Mouse (Mus musculus): ENCODE measurements around the gene Ptpn11.

Ptpn11 gene

DNA sequence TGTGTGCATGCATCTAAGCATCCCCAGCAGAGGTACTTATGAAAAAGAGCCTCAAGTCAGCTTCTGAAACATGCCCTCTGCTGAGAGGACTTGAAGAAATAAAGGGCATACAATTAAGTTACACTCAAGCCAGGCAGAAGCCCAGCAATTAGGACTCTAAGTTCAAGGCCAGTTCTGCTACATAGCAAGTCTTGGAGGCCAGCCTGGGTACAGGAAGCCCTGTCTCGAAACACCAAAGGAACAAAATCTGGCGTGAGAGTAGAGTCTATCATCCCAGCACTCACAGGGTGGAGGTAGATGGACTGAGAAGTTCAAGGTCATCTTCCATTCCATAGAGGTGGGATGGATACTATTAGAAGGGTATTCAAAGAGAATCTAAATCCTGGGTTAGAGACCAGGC lies 6.8 kb downstream of the Ptpn11 start:
- no peak for DNase-seq (ENCODE audit: low read depth, low spot score)

DNA sequence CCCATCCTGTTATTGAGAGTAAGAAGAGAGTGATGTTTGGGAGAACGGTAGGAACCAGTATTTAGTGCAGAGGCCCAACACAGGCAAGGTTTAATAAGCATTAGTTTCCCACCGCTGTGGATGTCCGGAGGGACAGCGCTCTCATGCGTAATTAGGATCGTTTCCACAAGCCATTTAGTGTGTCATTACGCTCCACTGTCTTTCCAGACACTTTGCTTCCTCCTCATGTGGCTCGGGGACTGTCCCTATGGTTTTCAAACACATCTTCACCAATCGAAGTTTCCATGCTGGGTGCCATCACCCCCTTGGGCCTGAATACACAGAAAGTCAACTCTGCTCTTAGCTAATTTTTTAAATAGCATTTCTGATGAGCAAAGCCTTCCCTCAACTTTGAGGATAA lies 7.9 kb downstream of the Ptpn11 start:
- peak; percentile 46 for DNase-seq (ENCODE audit: low read depth, low spot score)

DNA sequence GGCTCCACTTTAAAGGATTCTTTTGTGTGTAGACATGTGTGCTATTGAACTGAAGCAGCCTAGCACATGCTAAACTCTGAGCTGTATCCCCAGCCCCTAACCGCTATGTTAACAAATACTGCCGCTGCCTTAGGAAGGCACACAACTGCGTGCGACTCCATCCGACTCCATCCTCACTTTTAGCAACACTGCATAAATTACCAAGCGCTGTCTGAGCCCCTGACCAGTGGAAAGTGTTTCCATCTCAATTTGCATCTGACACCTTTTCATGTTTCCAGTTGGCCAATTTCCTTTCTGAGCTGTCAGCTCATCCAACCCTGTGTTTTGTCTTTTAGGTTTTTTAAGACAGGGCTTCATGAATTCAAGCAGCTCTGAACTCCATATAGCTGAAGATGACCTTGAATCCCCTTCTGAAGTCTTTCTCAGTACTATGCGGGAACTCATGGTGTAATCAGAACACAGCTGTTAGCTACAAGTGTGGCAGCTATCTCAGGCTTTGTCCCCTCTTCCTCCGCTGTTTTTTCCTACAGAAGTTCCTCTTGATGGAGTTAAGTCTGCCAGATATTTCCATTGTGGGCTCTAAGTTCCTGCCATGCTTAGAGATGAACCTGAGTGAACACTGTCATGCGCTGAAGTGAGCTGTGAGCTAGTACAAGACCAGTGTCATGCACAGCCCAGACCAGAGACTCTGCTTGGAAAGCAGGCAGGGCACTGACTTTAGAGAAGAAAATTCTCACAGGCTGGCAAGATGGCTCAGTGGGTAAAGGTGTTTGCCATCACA lies 11.9 kb downstream of the Ptpn11 start:
- peak; percentile 66 for DNase-seq (ENCODE audit: low read depth, low spot score)

DNA sequence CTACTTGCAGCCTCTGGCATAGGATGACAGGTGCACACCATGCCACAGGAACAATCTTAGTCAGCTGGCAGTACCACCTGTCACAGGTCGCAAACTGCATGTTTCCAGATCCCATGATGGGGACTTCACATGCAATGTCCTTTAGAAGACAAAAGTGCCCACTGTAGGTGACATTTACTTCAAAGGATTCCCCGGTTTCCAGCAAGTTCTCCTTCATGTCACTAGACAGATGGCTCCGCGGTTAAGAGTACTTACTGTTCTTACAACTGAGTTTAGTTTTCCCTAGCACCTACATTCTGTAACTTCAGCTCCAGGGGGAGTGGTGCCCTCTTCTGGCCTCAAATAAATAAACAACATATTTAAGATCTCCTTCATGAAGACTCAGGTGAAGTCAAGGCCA lies 18.4 kb downstream of the Ptpn11 start:
- DNase-seq (ENCODE audit: low read depth, low spot score): peak; percentile 62

DNA sequence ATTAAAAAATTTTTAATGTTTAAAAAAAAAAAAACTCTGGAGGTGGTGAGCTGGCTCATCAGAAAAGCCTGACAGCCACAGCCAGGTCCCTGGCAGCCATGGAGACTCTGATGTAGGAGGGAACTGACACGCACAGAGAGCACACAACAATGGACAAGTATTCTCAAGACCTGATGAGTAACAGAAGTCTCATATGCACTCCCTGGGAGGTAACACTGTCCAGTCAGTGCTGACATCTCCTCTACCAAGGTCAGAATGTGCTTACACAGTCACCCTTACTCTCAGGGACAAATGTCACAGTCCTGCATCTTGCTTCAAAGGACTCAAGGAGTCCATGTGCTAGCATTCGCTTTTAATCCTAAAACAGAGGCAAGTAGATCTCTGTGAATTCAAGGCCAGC lies 21.6 kb downstream of the Ptpn11 start:
- no peak for DNase-seq (ENCODE audit: low read depth, low spot score)

DNA sequence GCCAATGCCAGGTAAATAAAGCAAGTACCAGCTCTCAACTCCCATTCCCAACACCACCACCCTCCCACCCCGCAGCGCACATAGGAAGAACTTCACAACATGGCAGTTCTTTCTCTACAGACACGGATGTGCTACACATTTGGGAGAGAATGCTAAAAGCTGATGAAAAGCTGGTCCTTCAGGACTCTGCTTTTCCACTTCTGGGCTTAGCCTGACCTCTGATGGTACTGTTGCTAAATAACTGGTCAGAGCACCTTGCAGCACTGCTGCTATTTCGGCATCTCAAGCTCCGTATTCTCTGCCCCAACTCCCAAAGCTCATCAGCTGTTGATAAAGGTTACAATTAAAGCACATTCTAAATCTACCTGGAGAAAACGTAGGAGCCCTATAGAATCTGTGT lies 24.3 kb downstream of the Ptpn11 start:
- DNase-seq (ENCODE audit: low read depth, low spot score): no peak

DNA sequence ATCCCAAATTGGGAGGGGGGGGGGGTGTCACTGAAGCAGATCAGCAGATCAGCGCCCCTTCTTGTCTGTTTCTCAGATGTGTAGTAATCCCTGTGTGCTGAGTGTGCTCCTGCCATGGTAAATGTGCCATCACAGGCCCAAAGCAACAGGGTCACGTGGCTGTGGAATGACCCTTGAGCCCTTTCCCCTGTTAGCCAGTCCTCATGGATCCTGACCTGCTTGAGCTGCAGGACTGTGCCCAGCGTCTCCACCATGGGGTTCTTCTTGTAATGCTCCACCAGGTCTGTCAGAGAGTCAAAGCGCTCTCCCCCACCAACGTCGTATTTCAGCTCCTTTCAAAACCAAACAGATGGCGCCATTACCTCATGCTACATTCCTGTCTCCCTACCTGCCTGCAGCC lies 28.3 kb downstream of the Ptpn11 start:
- DNase-seq (ENCODE audit: low read depth, low spot score): no peak

DNA sequence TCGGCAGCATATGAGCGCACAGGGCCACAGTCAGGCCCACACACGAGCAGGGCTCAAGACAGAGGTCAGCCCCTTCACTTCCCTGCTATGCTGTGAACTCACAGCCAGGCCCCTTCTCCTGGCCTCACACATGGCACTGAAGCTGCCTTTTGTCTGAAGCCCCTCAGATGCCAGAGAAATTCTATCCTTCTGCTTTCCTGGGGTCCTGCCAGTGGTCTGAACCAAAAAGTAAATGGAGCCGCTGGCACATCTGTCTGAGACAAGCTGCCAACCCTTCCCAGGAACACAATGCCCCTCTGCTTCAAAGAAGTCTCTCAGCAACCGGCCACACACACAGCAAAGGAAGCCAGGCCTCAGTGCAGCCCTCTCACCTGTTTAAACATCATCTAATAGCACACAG lies 28.9 kb downstream of the Ptpn11 start:
- DNase-seq (ENCODE audit: low read depth, low spot score): no peak

DNA sequence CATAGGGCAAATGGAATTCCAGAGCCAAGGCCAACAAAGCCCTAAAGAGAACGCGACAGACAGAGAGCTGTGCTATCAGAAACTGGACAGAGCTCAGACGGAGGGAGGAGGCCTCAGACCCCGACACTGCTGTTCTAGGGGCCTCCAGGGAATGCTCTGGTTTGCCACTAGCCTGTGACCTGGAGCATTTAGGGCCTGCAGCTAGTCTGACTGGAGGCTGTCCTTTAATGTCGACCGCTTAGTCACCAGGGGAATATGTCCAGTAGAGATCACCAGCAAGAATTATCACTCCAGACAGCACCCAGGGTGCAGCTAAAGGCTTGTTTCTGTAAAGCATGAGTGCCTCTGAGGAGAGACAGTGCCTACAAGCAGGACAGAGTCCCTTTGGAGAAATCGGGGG lies 32.2 kb downstream of the Ptpn11 start:
- DNase-seq (ENCODE audit: low read depth, low spot score): no peak

DNA sequence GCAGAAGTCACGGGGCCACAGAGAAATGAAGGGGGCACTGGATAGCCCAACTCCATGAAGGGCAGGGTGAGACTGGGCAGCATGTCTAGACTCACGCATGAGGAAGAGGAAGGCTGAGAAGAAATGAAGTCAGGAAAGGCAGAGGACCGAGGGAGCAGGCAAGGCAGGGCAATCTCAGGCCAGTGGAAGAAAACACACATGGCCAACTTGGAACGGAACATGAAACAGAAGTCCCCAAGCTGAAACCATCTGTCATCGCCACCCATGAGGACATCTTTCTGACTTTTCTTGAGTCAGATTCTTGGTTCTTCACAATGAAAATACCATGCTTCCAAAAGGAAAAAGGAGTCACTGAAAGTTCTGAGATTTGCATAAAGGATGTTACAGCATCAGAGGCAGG lies 33.7 kb downstream of the Ptpn11 start:
- DNase-seq (ENCODE audit: low read depth, low spot score): no peak

DNA sequence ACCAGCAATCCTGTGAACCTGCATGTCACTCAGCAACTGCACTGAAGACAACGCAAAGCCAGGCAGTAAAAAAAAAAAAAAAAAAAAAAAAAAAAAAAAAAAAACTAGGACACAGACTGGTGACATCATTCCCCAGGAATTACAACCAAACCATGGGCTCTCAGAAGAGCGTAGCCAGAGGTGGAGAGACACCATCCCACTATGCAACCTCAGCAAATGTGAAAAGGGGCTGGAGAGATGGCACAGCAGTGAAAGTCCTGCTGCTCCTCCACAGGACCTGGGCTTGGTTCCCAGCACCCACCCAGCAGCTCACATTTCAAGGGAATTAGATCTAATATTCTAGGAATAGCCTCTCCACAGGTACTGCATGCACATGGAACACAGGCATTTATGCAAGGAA lies 34.2 kb downstream of the Ptpn11 start:
- DNase-seq (ENCODE audit: low read depth, low spot score): no peak

DNA sequence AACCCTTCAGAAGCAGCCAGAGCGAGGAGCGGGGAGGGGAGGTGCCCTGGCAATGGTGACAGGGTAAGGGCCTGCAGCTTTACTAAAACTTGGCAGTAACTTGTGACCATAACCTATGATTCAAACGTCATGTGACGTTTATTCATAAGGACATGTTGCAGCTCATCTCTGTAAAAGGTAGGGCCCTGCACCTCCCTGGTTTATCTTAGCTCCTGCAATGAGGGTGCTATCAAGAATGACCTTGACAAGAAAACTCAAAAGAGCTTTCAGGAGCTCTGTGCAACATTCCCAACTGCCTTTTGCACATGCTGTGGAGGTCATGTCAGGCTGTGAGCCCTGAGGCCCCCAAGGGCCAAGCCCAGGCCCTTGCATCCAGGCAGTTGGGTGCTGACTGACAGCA lies 35.1 kb downstream of the Ptpn11 start:
- no peak for DNase-seq (ENCODE audit: low read depth, low spot score)

DNA sequence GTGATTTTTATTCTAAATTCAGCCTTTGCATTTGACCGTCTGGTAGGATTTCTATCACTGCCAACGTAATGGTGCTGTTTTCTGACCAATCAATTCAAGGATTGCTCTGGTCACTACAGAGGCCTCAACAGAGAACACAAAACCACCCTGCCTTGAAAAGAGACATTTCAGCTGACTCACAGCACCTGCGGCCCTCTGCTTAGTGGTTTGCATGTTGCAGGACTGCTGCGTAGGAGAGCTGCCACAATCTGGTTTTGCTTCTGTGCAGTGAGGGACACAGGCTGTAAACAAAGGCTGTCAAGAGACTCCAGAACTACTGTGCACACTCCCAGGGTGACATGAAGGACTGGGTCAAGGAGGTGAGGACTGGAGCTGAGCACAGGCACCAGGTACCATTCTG lies 40.5 kb downstream of the Ptpn11 start:
- no peak for DNase-seq (ENCODE audit: low read depth, low spot score)

DNA sequence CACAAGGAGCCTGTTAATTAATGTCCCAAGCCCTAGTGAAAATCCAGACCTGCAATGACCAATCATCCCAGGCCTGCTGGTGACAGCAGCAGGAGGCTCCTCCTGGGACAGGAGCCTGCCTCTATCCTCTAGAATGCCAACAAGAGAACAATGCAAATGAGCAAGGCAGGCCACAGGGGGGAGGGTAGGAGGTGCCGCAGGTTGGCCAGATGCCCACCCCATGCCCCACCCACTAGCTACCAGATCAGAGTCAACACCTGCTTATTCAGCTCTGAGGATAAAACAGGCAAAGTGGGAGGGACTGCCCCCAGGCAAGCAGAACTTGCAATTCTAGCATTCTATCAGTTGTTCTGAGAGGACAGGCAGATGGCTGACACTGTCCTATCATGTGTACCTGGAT lies 42.0 kb downstream of the Ptpn11 start:
- DNase-seq (ENCODE audit: low read depth, low spot score): peak; percentile 57

DNA sequence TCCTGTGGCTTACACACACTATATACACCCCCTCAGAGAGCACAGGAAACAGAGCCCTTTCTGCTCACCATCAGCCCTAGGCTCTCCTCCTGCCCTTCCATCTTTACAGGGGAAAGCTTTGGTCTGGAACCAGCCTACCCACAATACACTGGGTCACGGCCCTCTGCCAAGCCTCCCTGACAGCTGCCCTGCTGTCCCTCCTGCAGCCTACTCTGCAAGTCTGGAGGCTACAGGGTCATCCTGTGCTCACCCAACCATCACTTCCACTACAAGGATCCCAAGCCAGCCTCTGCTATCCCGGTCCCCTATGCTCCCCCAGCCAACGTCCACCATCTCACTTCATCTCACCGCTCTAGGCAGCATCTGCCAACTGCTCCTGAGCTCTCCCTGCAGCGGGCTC lies 44.9 kb downstream of the Ptpn11 start:
- DNase-seq (ENCODE audit: low read depth, low spot score): no peak

DNA sequence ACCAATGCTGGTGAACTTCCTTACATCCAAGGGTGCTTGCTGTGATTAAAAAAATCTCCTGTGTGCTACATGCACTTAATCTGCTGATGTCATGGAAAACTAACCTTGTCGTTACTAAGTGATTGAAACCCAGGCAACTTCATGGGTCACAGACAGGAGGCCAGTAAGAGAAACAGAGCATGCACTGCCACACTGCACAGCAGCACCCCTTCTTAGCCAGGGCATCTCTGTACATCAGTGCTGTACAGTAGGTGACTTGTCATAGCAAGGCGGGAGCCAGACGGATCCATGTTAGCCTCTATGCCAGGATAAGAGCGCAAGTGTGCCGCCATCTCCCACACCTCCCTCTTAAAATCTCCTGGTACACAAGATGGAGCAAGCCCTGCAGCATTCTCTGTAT lies 45.6 kb downstream of the Ptpn11 start:
- DNase-seq (ENCODE audit: low read depth, low spot score): no peak

DNA sequence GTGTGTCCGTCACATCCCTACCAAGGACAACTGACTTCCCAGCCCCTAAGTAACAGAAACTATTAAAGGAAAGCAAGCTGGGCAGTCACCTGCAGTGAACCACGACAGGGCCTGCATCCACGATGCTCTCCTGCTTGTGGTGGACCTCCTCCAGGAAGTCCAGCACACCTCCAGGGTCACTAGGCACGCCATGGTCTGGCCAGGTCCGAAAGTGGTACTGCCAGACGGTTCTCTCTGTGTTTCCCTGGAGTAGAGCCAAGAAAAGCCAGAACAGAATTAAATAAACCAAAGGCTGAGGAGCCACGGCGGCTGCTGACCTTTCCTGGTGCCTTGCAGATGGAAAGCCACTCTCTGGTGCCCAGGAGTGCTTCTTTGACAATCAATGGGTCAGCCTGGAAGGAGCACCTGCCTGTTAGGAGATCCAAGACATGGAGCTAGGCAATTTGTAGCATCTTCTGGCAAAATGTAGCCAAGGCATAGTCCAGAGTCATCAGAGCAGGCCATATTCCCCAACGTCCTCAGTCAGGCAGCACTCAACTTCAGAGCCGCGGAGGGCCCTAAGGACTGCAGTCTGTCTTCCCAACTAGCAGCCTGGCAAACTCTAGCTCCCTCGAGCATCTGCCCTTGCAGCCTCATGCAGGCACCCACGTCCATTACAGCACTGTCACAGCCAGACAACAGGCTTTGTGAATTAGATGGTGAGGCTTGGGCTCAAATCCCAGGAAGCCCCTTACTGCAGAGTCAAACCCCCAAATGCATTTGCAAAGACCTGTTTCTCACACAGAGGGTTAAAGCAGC lies 46.6 kb downstream of the Ptpn11 start:
- DNase-seq (ENCODE audit: low read depth, low spot score): no peak

DNA sequence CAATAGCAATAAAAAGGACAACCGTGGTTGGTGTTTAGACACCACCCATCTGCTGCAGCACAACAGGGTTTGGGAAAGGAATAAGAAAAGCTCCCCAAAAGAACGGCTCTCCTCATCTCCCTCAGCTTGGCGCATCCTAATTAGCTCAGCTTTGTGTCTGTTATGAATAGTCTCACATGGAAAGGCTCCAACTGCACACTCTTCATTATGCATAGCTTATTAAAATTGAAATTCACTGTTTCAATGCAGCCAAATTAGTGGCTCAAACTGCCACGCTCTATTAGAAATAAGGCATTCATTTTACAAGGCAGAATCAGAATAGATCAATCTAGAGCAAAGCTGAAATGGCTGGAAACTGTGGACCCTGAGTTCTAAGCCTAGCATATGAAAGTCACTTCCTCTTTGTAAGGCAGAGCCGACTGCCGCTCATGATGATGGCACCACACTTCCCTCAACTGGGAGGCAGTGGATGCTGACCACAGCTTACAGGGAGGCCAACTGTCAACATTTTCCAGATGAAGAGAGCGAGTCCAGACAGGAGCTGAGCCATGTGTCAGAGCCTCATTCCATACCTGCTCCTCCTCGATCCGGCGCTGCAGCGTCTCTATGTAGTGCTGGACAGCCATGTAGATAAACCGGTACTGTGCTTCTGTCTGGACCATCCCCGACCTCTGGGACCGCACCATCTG lies 48.6 kb downstream of the Ptpn11 start:
- DNase-seq (ENCODE audit: low read depth, low spot score): no peak

DNA sequence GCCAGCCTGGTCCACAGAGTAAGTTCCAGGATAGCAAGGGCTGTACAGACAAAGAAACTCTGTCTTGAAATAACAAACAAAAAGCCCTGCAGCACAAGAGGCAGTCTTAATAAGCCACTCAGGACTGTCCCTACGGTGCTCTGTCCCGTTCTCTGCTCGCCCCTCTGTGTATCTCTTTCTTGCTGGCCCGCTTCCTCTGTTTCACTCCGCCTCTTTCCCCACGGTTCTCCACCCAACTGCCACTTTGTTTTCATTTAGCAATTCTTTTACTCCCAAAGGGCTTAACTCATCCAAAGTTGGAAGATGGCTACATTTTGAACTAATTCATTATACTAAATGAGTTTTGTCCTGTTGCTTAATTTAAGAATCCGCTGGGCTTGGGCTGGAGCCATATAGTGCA lies 50.9 kb downstream of the Ptpn11 start:
- DNase-seq (ENCODE audit: low read depth, low spot score): no peak

DNA sequence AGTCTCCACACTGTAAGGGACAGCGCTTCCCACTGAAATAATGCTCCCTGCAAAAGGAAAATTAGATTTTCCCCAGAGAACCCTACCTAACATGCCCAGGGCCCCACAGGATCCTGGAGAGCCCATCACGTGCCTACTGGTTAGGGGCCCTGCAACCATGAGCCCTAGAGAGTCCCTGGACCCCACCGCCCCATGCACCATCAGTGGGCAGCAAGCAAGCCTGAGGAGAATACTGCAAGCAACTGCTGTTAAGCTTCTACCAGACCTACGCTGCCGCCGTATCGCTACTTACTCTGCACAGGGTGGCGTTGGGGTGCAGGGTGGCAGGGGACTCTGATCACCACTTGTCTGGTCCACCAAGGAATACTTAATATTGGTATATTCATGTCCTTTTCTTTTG lies 54.1 kb downstream of the Ptpn11 start:
- no peak for DNase-seq (ENCODE audit: low read depth, low spot score)

DNA sequence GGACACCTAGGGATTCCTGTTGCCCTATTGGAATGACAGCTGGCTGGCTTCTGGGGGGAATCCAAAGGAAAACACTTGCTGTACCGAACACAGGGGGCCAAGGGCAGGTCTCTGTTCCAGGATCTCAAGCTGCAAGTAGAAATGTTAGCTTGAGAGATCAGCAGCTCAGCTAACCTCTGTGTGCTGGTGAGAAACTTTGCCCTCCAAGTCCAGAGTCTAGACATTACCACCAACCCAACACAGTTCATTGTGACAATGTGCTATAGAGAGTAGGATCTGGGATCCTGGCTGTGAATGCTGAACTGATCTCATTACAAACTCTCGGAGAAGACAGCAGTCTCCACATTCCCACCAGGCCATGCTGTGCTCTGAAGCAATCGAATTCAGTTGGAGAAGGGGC lies 59.4 kb downstream of the Ptpn11 start:
- DNase-seq (ENCODE audit: low read depth, low spot score): no peak

DNA sequence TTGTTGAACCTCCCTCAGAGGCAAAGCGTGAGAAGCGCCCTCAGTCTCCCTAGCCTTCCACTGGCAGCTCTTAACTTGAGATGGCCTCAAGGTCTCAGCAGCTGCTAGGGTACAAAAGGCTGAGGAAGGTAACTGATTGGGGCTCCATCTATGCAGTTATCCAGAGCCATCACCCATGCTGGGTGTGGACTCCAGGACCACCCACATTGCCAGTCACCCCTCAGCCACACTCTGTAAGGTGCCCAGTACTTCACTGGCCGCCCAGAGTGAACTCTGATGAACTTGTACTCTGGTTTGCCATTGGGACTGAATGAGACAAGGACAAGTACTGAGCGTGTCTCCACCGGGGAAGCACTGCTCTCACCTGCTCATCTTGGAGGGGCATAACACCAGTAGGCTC lies 61.9 kb downstream of the Ptpn11 start:
- no peak for DNase-seq (ENCODE audit: low read depth, low spot score)

DNA sequence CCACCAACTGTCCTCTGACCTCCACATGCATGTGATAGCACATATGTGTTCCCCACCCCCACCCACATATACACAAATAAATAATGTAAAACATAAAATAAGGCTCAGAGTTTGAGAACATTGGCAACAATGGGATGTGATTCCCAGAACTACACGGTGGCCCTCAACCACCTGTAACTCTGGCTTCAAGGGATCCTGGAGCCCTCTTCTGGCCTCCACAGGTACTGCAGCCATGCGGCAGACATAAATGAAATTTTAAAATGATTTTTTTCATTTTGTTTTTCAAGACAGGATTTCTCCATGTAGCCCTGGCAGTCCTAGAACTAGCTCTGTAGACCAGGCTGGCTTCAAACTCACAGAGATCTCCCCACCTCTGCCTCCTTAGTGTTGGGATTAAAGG lies 65.1 kb downstream of the Ptpn11 start:
- DNase-seq (ENCODE audit: low read depth, low spot score): peak; percentile 21
